Mouse (Mus musculus) CH12.LX (cell line): Measurements from ENCODE around the gene Gm37240. TPM values are rescaled to one million over a fixed set of nuclear protein-coding genes. Genes with fewer than 3 reads are reported as not detected.

Experiments used
- DNase-seq: peaks from one replicate; pipeline ENCODE4 v3.0.0-alpha.2; 2013; ENCODE audit errors: extremely low read depth
- H3K27ac ChIP-seq: 2 replicates; pipeline ENCODE4 v1.5.1; 2012; ENCODE audit warnings: low read depth, mild to moderate bottlenecking, control low read depth, moderate library complexity; ENCODE audit not compliant: insufficient read depth
- H3K27me3 ChIP-seq: replicated peaks from 2 replicates; pipeline ENCODE3; 2012; ENCODE audit warnings: inconsistent platforms
- H3K36me3 ChIP-seq, 2 experiments: replicated peaks in 1 of 2; 2 replicates each; pipeline versions ENCODE3 to v1.6.1; 2012; ENCODE audit warnings: inconsistent platforms in 1 of 2, low read length in 1 of 2, mild to moderate bottlenecking in 1 of 2, mixed read lengths in 1 of 2, moderate library complexity in 1 of 2; ENCODE audit not compliant: control insufficient read depth in 1 of 2, insufficient read depth in 1 of 2
- H3K4me1 ChIP-seq, 2 experiments: 2 replicates each; pipeline ENCODE4 v1.6.1; 2012; ENCODE audit warnings: inconsistent platforms in 1 of 2, moderate library complexity in 1 of 2; ENCODE audit not compliant: insufficient read depth in 2 of 2, control insufficient read depth in 1 of 2
- H3K4me2 ChIP-seq: 2 replicates; pipeline ENCODE4 v1.6.1; 2012; ENCODE audit warnings: low read depth, mild to moderate bottlenecking, control low read depth; ENCODE audit not compliant: poor library complexity, insufficient read depth, severe bottlenecking
- H3K4me3 ChIP-seq, 3 experiments: fragments of 150-350 bp in 1 of 3; sonication (generic) in 1 of 3; replicated peaks in 1 of 3; 2 replicates each; pipeline versions ENCODE3 to v1.5.1; 2011 to 2012; ENCODE audit warnings: low read depth in 2 of 3, low read length in 2 of 3, mild to moderate bottlenecking in 2 of 3, moderate library complexity in 2 of 3, control low read depth in 1 of 3, improper control_type of control experiment in 1 of 3, inconsistent platforms in 1 of 3, mixed read lengths in 1 of 3; ENCODE audit not compliant: poor library complexity in 1 of 3
- H3K79me2 ChIP-seq: replicated peaks from 2 replicates; pipeline ENCODE4 v1.6.1; 2012; ENCODE audit warnings: mild to moderate bottlenecking, moderate library complexity; ENCODE audit not compliant: control insufficient read depth, poor library complexity, insufficient read depth, severe bottlenecking; ENCODE audit errors: extremely low read depth
- H3K9ac ChIP-seq: 2 replicates; pipeline ENCODE4 v1.6.1; 2012; ENCODE audit warnings: low read depth, mild to moderate bottlenecking, control low read depth, moderate library complexity; ENCODE audit not compliant: insufficient read depth
- H3K9me3 ChIP-seq: replicated peaks from 2 replicates; pipeline ENCODE3; 2012; ENCODE audit warnings: low read length, inconsistent platforms, mixed read lengths
- CHD2 ChIP-seq: IDR thresholded peaks from 2 replicates; pipeline ENCODE4 v1.6.1; 2011; ENCODE audit warnings: low read length, improper control_type of control experiment
- CTCF ChIP-seq, 2 experiments: IDR thresholded peaks in 1 of 2; conservative IDR thresholded peaks in 1 of 2; 2 replicates each; pipeline ENCODE4 v1.5.1; 2011 to 2012; ENCODE audit warnings: low read depth in 2 of 2, low read length in 2 of 2, improper control_type of control experiment in 1 of 2, inconsistent platforms in 1 of 2, mild to moderate bottlenecking in 1 of 2, moderate library complexity in 1 of 2
- ELF1 ChIP-seq: IDR thresholded peaks from 2 replicates; pipeline ENCODE4 v1.6.1; 2014; ENCODE audit warnings: low read depth, mild to moderate bottlenecking, inconsistent platforms, low read length, improper control_type of control experiment
- EP300 ChIP-seq: IDR thresholded peaks from 2 replicates; pipeline ENCODE4 v1.6.1; 2011; ENCODE audit warnings: low read length, improper control_type of control experiment
- GABPA ChIP-seq: IDR thresholded peaks from 2 replicates; pipeline ENCODE4 v1.6.1; 2012; ENCODE audit warnings: low read depth, low read length, improper control_type of control experiment, inconsistent platforms; ENCODE audit not compliant: insufficient replicate concordance
- HCFC1 ChIP-seq: IDR thresholded peaks from 2 replicates; pipeline ENCODE4 v1.6.1; 2012; ENCODE audit warnings: low read depth, mild to moderate bottlenecking, inconsistent platforms, low read length, improper control_type of control experiment
- KAT2A ChIP-seq: IDR thresholded peaks from 2 replicates; pipeline ENCODE4 v1.6.1; 2012; ENCODE audit warnings: low read length, improper control_type of control experiment, inconsistent platforms; ENCODE audit not compliant: insufficient replicate concordance
- MAFK ChIP-seq: IDR thresholded peaks from 2 replicates; pipeline ENCODE4 v1.6.1; 2011; ENCODE audit warnings: low read length, improper control_type of control experiment; ENCODE audit not compliant: insufficient replicate concordance
- MAX ChIP-seq: IDR thresholded peaks from 2 replicates; pipeline ENCODE4 v1.6.1; 2011; ENCODE audit warnings: low read length, improper control_type of control experiment
- MYC ChIP-seq: IDR thresholded peaks from 2 replicates; pipeline ENCODE4 v1.6.1; 2011; ENCODE audit warnings: low read depth, mild to moderate bottlenecking, improper control_type of control experiment, low read length
- NRF1 ChIP-seq: IDR thresholded peaks from 2 replicates; pipeline ENCODE4 v1.6.1; 2014; ENCODE audit warnings: low read depth, mild to moderate bottlenecking, inconsistent platforms, low read length, improper control_type of control experiment, moderate library complexity
- POLR2A ChIP-seq: IDR thresholded peaks from 2 replicates; pipeline ENCODE4 v1.6.1; 2011; ENCODE audit warnings: low read depth, mild to moderate bottlenecking, improper control_type of control experiment, low read length
- TCF12 ChIP-seq: IDR thresholded peaks from 2 replicates; pipeline ENCODE4 v1.6.1; 2014; ENCODE audit warnings: low read depth, mild to moderate bottlenecking, inconsistent platforms, low read length, improper control_type of control experiment
- USF2 ChIP-seq: conservative IDR thresholded peaks from 2 replicates; pipeline ENCODE4 v1.6.1; 2011; ENCODE audit warnings: low read depth, low read length, improper control_type of control experiment
- ZKSCAN1 ChIP-seq: IDR thresholded peaks from 2 replicates; pipeline ENCODE4 v1.6.1; 2012; ENCODE audit warnings: low read depth, inconsistent platforms, low read length, improper control_type of control experiment, borderline replicate concordance
- dilution Hi-C: fragments of 300-500 bp; cut with MboI; formaldehyde crosslinking; loops from 2 replicates; pipeline ENCODE4 v1.14.3; 2020; ENCODE audit warnings: low sequenced_read_pairs; ENCODE audit not compliant: extremely low pct_unique_long_range_greater_than_20kb, extremely low pct_ligation_motif_present
- in situ Hi-C: fragments of 300-500 bp; cut with MboI; formaldehyde crosslinking; loops from 3 replicates; pipeline ENCODE4 v1.14.3; 2019; ENCODE audit warnings: low sequenced_read_pairs, low pct_ligation_motif_present, low pct_unique_long_range_greater_than_20kb, mixed read lengths
- polyA plus RNA-seq: library from polyadenylated mRNA; unstranded; fragments of >175 nt; gene quantifications from 2 replicates; pipeline ENCODE4 v1.2.1, GENCODE M21; 2012; ENCODE audit warnings: low read depth; ENCODE audit not compliant: insufficient read length
- total RNA-seq, 2 experiments: library from RNA; depleted of rRNA; stranded (reverse); fragments of 300-350 nt in 1 of 2; fragments of >200 nt in 1 of 2; gene quantifications; 2 replicates each; pipeline ENCODE4 v1.2.3; 2012 to 2014

Gene Gm37240
- total and polyA plus RNA-seq, 3 experiments: 0.08 to 0.19 (median 0.14) TPM

DNA sequence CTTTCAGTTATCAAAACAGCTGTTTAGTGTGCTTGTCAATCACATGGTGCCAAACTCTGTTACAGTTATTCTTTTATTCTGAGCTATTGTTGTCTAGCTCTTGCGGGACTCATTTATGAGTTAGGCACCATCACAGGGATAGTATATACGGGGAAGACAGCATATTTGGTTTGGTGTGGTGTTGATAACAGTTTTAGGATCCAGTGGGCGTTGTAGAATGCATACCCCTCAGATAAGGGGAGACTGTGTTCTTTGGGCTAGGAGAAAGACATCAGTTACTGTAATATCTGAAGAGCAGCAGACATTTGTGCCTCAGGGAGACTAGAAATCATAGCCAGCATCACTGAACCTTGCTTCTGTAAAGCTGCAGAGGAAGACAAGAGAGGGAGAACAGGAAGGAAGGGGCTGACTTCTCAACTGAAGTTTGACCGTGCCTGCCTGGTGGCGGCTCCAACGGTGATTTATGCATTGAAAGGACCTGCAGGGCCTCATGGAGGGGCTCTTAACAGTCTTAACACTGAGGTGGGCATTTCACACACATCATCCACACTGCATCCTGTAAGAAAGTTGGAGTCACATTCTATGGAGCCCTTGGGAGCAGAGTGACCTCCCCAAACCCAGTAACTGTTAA is 713.8 kb downstream of the Gm37240 start:
- H3K36me3 ChIP-seq: no peaks in the 10 kb centered on the region
- no peaks in the 10 kb centered on the region for H3K79me2 ChIP-seq
- H3K4me3 ChIP-seq: no peak overlapping the region
- H3K4me1 ChIP-seq: no peaks in the 10 kb centered on the region
- no peak for DNase-seq
- no peak overlapping the region for H3K4me2 ChIP-seq
- H3K27me3 ChIP-seq: no peaks in the 10 kb centered on the region
- no peaks in the 10 kb centered on the region for H3K9me3 ChIP-seq
- no peak overlapping the region for H3K9ac ChIP-seq
- H3K27ac ChIP-seq: no peak overlapping the region
- TF ChIP-seq POLR2A: no peak
- no peak for TF ChIP-seq CTCF (conservative IDR thresholded peaks at IDR 0.05 in 1 of 2, IDR thresholded peaks at IDR 0.05 in 1 of 2; ENCODE audit: low read depth in 2 of 2, low read length in 2 of 2)
- dilution Hi-C loops: no loop called here
- in situ Hi-C loops: no loop called here

DNA sequence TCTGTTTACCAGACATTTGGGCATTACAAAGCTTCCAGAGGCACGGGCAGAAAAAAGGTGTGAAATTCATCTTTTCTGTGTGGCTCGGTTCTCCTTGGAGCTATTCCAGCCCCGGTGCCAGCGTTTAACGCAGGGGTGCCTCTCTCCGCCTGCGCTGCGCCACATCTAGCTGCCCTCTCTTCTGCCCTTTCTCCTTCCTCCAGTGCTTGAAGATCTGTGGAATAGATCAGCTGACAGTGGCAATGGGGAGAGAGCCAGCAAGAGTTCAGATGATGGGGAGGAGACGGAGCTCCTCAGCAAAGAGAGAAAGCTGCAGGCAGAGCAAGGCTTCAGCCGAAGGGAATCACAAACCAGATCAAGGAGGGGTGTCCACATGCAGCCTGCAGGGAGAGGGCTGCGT is 714.8 kb downstream of the Gm37240 start:
- Histone ChIP-seq H3K4me3 (peak overlapping the region in 1 of 3 experiments; percentile 6), H3K27ac (no peak overlapping the region), H3K79me2 (no peaks in the 10 kb centered on the region), H3K4me2 (peak overlapping the region; percentile 44), H3K9me3 (no peaks in the 10 kb centered on the region), H3K4me1 (no peaks in the 10 kb centered on the region), H3K36me3 (no peaks in the 10 kb centered on the region), H3K27me3 (no peaks in the 10 kb centered on the region), H3K9ac (no peak overlapping the region)
- no peak for DNase-seq
- dilution Hi-C loops (no loop called here), in situ Hi-C loops (no loop called here)
- TF ChIP-seq MAX: no peak
- TF ChIP-seq MYC: no peak
- no peak for TF ChIP-seq MAFK
- no peak for TF ChIP-seq GABPA
- TF ChIP-seq CHD2: no peak
- TF ChIP-seq NRF1: no peak
- TF ChIP-seq HCFC1: no peak
- TF ChIP-seq KAT2A: no peak
- TF ChIP-seq TCF12: no peak
- no peak for TF ChIP-seq ZKSCAN1
- TF ChIP-seq USF2: no peak

DNA sequence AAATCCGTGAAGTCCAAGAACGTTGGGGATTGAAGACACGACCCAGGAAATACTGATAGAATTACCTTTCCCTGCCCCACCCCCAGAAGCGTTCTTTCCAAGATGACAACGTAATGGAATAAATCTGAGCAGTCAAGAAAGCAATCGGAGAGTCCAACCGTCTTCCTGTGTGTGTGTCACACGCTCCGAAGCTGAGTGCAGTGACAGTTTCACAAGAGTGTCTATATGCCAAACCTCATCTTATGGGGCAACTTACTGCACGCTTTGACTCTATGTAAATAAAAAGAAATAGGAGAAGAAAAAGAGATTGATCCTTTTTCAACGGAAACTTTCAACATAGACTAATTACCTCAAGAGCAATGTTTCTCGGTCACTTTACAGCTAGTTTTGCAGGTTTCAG is 715.2 kb downstream of the Gm37240 start:
- no peak overlapping the region for H3K27ac ChIP-seq

More for the DNA sequence above, 715.2 kb downstream of the Gm37240 start:
- DNase-seq: no peak
- in situ Hi-C loops: no loop called here
- Histone ChIP-seq H3K9ac (no peak overlapping the region), H3K4me1 (no peaks in the 10 kb centered on the region), H3K79me2 (no peaks in the 10 kb centered on the region), H3K36me3 (no peaks in the 10 kb centered on the region), H3K4me2 (peak overlapping the region; percentile 44), H3K4me3 (peak overlapping the region in 1 of 3 experiments; percentile 6), H3K9me3 (no peaks in the 10 kb centered on the region), H3K27me3 (no peaks in the 10 kb centered on the region)
- TF ChIP-seq ELF1 (no peak), EP300 (no peak), CTCF (conservative IDR thresholded peaks at IDR 0.05 in 1 of 2, IDR thresholded peaks at IDR 0.05 in 1 of 2; ENCODE audit: low read depth in 2 of 2, low read length in 2 of 2) (no peak), USF2 (no peak), HCFC1 (no peak)
- dilution Hi-C loops: no loop called here
